Mouse (Mus musculus) kidney, postnatal 0 days (tissue): Measurements from ENCODE around the gene Slc51a. TPM values are rescaled to one million over a fixed set of nuclear protein-coding genes. Genes with fewer than 3 reads are reported as not detected.

Source experiments
- ATAC-seq: fragments of 200-750 bp; cut with Nextera tagmentation; replicated peaks from 2 replicates; pipeline ENCODE4 v1.8.0; 2017; ENCODE audit warnings: low read depth, moderate number of reproducible peaks, moderate TSS enrichment, moderate library complexity; ENCODE audit not compliant: low FRiP score
- DNase-seq: peaks from one replicate; pipeline ENCODE4 v3.0.0-alpha.2; 2016; ENCODE audit warnings: low spot score
- H3K27ac ChIP-seq: fragments of 300-500 bp; sonication (generic); 2 replicates; pipeline ENCODE4 v1.5.1; 2014; ENCODE audit warnings: mild to moderate bottlenecking
- H3K27me3 ChIP-seq: fragments of 300-500 bp; sonication (generic); 2 replicates; pipeline ENCODE4 v1.6.1; 2014; ENCODE audit warnings: low read length, mixed read lengths; ENCODE audit not compliant: insufficient read depth
- H3K36me3 ChIP-seq: fragments of 300-500 bp; sonication (generic); 2 replicates; pipeline ENCODE4 v1.6.1; 2014; ENCODE audit warnings: low read length, mixed read lengths; ENCODE audit not compliant: insufficient read depth
- H3K4me1 ChIP-seq: fragments of 300-500 bp; sonication (generic); replicated peaks from 2 replicates; pipeline ENCODE4 v1.6.1; 2014; ENCODE audit warnings: antibody characterized with exemption, low read length, mixed read lengths; ENCODE audit not compliant: insufficient read depth
- H3K4me2 ChIP-seq: fragments of 300-500 bp; sonication (generic); 2 replicates; pipeline ENCODE4 v1.6.1; 2014; ENCODE audit warnings: mild to moderate bottlenecking, low read length, moderate library complexity, mixed read lengths
- H3K4me3 ChIP-seq: fragments of 300-500 bp; sonication (generic); replicated peaks from 2 replicates; pipeline ENCODE4 v1.5.1; 2014; ENCODE audit warnings: low read depth, low read length
- H3K9ac ChIP-seq: fragments of 300-500 bp; sonication (generic); 2 replicates; pipeline ENCODE4 v1.6.1; 2014; ENCODE audit warnings: low read depth, low read length
- H3K9me3 ChIP-seq: fragments of 300-500 bp; sonication (generic); replicated peaks from 2 replicates; pipeline ENCODE4 v1.6.1; 2016; ENCODE audit warnings: low read length, inconsistent platforms, mixed read lengths
- CTCF ChIP-seq: IDR thresholded peaks from 2 replicates; pipeline ENCODE4 v1.5.1; 2016; ENCODE audit warnings: antibody characterized with exemption, low read depth, mild to moderate bottlenecking, moderate library complexity
- WGBS: fragments of 180-500 bp; shearing (Covaris S2); extraction: QIAGEN DNeasy Blood & Tissue Kit; methylation state at CpG from one replicate; pipeline ENCODE4 v1.1.7; 2014; 5-methylcytosine and 5-hydroxymethylcytosine counted together
- polyA plus RNA-seq: library from polyadenylated mRNA; unstranded; fragments of >200 nt; fragmentation: Nextera tagmentation; extraction: Ambion mirVana; gene quantifications from 2 replicates; pipeline ENCODE4 v1.2.1, GENCODE M21; 2015

Gene Slc51a
- polyA plus RNA-seq, 1 experiment from 2014 or later: 4.3 TPM

GRCm38 (mm10) chr16:32510399-32511337 is 23.0 kb upstream of the Slc51a start:
- no peaks in the 10 kb centered on the region for H3K9me3 ChIP-seq
- DNase-seq: no peak
- no peak overlapping the region for H3K27ac ChIP-seq
- no peaks in the 10 kb centered on the region for H3K36me3 ChIP-seq
- no peak for TF ChIP-seq CTCF
- WGBS: 54% methylated on average over 18 of the region's 18 CpGs
- H3K4me1 ChIP-seq: no peaks in the 10 kb centered on the region; the same call in 1 of the 2 replicates
- ATAC-seq: no peak
- H3K4me3 ChIP-seq: no peak overlapping the region
- no peak overlapping the region for H3K9ac ChIP-seq
- no peak overlapping the region for H3K4me2 ChIP-seq
- H3K27me3 ChIP-seq: no peaks in the 10 kb centered on the region

GRCm38 (mm10) chr16:32509066-32509942 is 21.6 kb upstream of the Slc51a start:
- no peak for DNase-seq
- no peak for TF ChIP-seq CTCF
- Histone ChIP-seq H3K4me3 (no peak overlapping the region), H3K27me3 (no peaks in the 10 kb centered on the region), H3K36me3 (no peaks in the 10 kb centered on the region), H3K4me1 (no peaks in the 10 kb centered on the region), H3K9ac (no peak overlapping the region), H3K27ac (no peak overlapping the region), H3K4me2 (no peak overlapping the region), H3K9me3 (no peaks in the 10 kb centered on the region)
- WGBS: 69% methylated on average over 9 of the region's 9 CpGs
- no peak for ATAC-seq

GRCm38 (mm10) chr16:32508506-32509065 is 20.9 kb upstream of the Slc51a start:
- Histone ChIP-seq H3K27ac (no peak overlapping the region), H3K27me3 (no peaks in the 10 kb centered on the region), H3K9ac (no peak overlapping the region), H3K4me3 (no peak overlapping the region), H3K4me2 (no peak overlapping the region), H3K9me3 (no peaks in the 10 kb centered on the region), H3K36me3 (no peaks in the 10 kb centered on the region), H3K4me1 (no peaks in the 10 kb centered on the region)
- DNase-seq: no peak
- no peak for ATAC-seq
- no peak for TF ChIP-seq CTCF
- WGBS: 43% methylated on average over 3 of the region's 3 CpGs

- Histone ChIP-seq H3K27me3 (no peaks in the 10 kb centered on the region), H3K4me1 (no peaks in the 10 kb centered on the region), H3K9me3 (no peaks in the 10 kb centered on the region), H3K4me3 (no peak overlapping the region), H3K9ac (no peak overlapping the region), H3K4me2 (no peak overlapping the region), H3K36me3 (no peaks in the 10 kb centered on the region), H3K27ac (no peak overlapping the region)
- DNase-seq (no peak), ATAC-seq (no peak)
- TF ChIP-seq CTCF: no peak
- WGBS: 85% methylated on average over 5 of the region's 5 CpGs
Measured at GRCm38 (mm10) chr16:32508035-32508434, 20.4 kb upstream of the Slc51a start.

GRCm38 (mm10) chr16:32507407-32507806 is 19.7 kb upstream of the Slc51a start:
- ATAC-seq: no peak
- no peaks in the 10 kb centered on the region for H3K27me3 ChIP-seq
- 18% methylated on average over 9 of the region's 9 CpGs for WGBS
- TF ChIP-seq CTCF: peak; percentile 79
- H3K9me3 ChIP-seq: no peaks in the 10 kb centered on the region
- H3K4me3 ChIP-seq: no peak overlapping the region
- no peak overlapping the region for H3K27ac ChIP-seq
- DNase-seq: peak; percentile 12
- no peak overlapping the region for H3K9ac ChIP-seq
- no peaks in the 10 kb centered on the region for H3K4me1 ChIP-seq
- no peaks in the 10 kb centered on the region for H3K36me3 ChIP-seq
- no peak overlapping the region for H3K4me2 ChIP-seq

- WGBS: 76% methylated on average over 7 of the region's 7 CpGs
- Histone ChIP-seq H3K27me3 (no peaks in the 10 kb centered on the region), H3K4me3 (no peak overlapping the region), H3K36me3 (no peaks in the 10 kb centered on the region), H3K4me2 (no peak overlapping the region), H3K27ac (no peak overlapping the region), H3K9me3 (no peaks in the 10 kb centered on the region), H3K4me1 (no peaks in the 10 kb centered on the region), H3K9ac (no peak overlapping the region)
- DNase-seq (no peak), ATAC-seq (no peak)
- TF ChIP-seq CTCF: no peak
Measured at GRCm38 (mm10) chr16:32506868-32507267, 19.2 kb upstream of the Slc51a start.
